Mouse (Mus musculus): ENCODE results near the gene Ralgps1.

Gene Ralgps1

GRCm38 (mm10) chr2:33249922-33250633 is 121.2 kb downstream of the Ralgps1 start:
- DNase-seq (ENCODE audit: low read depth in 2 of 2, low spot score in 2 of 2): no peak

GRCm38 (mm10) chr2:33248549-33248948 is 122.7 kb downstream of the Ralgps1 start:
- no peak for DNase-seq (ENCODE audit: low read depth in 2 of 2, low spot score in 2 of 2)

GRCm38 (mm10) chr2:33246841-33247240 is 124.4 kb downstream of the Ralgps1 start:
- DNase-seq (ENCODE audit: low read depth in 2 of 2, low spot score in 2 of 2): no peak

DNA sequence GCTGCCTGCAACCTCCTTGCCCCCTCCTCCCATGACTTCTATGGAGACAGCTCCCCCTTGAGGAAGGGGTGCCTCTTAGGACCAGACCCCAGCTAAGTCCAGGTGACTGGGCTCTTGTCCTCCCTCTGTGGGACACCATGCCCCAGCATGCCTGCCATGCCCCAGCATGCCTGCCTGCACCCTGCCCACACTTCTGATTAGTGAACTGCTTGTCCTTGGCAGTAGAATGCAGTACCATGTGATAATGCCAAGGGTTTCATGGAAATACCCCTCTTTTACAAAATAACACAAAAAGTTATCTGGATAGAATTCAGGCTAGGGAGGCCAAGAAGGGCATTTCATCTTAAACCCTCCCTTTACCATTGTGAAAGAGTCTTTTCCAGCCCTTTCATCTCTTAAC is 125.9 kb downstream of the Ralgps1 start:
- DNase-seq (ENCODE audit: low read depth in 2 of 2, low spot score in 2 of 2): no peak

DNA sequence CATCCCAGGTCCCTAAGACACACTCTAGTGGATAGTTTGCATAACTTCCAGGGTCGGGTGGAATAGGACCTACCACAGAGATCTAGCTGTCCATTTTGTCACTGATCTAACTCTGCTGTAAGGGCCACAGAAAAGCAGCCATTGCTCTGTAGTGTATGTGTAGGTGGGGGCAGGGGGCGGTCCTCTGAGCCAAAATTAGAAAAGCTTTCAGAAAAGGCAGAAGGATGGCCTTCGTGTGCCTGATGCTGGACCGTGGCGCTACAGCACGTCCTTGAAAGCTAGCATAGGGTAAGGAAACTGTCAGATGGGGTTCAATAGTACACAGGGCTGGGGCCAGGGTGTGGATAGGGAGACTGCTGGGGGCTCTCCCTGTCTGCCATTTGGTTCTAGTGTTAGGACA is 126.4 kb downstream of the Ralgps1 start:
- no peak for DNase-seq (ENCODE audit: low read depth in 2 of 2, low spot score in 2 of 2)

DNA sequence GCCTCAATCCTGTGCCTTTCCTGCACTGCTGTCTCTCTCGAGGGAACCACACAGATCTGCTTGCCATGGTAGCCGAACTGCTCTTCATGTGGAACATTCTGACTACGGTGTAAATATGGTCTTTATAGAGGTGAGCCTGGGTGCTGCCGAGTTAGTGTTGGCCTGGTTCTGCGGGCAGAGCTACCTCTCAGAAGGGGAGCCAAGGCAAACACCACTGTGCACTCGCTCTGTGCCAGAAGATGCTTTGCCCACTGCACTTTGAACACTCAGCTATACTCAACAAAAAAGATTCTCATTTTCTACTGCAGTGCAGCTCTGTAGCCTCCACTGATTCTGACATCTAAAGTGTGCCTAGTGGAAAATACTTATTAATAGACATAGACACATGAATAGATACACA is 133.7 kb downstream of the Ralgps1 start:
- DNase-seq (ENCODE audit: low read depth in 2 of 2, low spot score in 2 of 2): no peak

DNA sequence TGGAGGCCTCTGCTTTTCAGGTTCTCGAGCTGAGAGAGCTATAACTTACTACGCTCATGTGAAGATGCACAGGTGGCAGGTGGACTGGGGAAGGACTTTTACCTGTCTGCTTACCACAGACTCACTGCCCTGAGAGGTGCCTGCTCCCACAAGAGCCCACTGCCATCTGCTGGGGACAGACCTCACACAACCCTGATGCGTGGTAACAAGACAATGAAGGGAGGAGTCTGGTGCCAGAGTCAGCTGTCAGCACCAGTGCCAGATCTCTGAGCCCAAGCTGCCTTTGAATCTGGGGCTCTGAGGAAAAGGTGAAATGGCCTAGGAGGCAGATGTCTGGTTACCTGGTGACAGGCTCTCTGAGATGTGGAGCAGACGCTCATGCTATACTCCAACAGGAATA is 136.4 kb downstream of the Ralgps1 start:
- no peak for DNase-seq (ENCODE audit: low read depth in 2 of 2, low spot score in 2 of 2)

DNA sequence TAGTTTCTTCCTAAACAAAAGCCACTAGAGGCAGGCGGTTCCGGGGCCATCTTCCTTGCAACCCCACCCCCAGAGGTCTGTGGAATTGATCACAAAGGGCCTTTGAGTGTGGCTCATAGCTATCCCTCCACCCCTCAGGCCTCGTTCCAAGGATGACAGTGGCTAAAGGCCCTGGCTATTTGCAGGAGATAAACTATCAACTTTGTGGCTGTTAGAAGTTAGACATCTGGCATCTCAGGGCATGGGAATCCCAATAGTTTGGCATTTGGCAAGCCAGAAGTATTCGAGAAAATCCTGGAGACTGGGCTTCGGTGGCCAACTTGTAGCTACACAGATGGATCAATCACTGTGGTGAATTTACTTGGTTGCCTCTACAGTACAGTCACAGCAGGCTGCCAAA is 137.4 kb downstream of the Ralgps1 start:
- no peak for DNase-seq (ENCODE audit: low read depth in 2 of 2, low spot score in 2 of 2)

DNA sequence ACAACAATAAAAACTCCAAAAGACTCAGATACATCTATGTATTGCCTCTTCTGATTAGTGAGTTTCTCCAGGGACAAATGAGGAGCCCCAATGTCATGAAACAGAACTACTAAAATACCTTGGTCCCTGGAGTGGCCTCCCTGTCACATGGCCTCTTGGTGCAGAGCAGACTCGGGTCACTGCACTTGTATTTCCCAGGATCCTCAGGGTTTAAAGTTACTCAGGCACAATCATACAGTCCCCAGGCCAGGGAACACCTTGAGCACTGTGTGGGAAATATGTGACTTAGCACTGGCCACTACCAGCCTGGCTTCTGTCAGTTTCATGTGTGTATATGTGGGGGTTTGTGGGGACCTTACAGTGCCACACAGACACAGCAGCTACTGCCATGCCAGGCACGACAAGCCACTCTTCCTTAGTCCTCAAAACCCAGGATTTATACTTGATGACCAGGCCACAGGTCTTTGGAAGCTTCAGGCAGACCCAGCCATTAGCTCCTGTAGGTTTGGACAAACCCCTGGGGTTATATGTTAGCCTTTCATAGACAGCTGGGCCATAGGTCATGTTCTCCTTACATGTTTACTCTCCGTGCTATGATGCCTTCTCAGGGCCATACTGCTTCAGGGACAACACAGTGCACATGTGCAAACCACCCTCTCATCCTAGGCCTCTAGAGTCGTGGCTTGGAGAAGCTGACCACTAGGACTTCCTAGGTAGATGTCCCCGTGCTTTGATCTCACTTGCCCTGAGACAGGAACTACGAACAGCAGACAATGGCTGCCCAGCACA is 138.3 kb downstream of the Ralgps1 start:
- DNase-seq (ENCODE audit: low read depth in 2 of 2, low spot score in 2 of 2): no peak

- DNase-seq (ENCODE audit: low read depth in 2 of 2, low spot score in 2 of 2): no peak
Observed at GRCm38 (mm10) chr2:33231788-33232187, 139.5 kb downstream of the Ralgps1 start.

DNA sequence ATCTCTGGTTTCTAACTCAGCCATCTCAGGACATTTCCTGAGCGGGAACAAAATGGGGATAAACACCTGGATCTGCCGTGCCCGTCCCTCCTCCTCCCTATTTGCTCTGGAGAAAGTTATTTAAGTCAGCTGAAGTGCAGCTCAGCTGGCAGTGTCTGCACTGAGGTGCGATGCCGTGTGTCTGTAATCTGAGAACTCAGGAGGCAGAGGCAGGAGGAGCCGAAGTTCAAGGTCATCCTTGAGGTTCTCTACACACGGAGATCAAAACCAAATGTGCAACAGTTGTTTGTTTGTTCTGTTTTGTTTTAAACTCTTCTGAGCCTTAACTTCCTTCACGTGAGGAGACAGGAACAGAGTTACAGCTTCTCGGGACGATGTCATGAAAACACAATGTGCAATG is 140.6 kb downstream of the Ralgps1 start:
- DNase-seq (ENCODE audit: low read depth in 2 of 2, low spot score in 2 of 2): no peak

DNA sequence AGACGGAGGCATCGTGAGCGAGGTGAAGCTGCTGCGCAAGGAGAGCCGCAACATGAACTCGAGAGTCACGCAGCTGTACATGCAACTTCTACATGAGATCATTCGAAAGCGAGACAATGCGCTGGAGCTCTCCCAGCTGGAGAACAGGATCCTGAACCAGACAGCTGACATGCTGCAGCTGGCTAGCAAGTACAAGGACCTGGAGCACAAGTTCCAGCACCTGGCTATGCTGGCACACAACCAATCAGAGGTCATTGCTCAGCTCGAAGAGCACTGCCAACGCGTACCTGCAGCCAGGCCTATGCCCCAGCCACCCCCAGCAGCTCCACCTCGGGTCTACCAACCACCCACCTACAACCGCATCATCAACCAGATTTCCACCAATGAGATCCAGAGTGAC is 142.7 kb downstream of the Ralgps1 start:
- no peak for DNase-seq (ENCODE audit: low read depth in 2 of 2, low spot score in 2 of 2)

DNA sequence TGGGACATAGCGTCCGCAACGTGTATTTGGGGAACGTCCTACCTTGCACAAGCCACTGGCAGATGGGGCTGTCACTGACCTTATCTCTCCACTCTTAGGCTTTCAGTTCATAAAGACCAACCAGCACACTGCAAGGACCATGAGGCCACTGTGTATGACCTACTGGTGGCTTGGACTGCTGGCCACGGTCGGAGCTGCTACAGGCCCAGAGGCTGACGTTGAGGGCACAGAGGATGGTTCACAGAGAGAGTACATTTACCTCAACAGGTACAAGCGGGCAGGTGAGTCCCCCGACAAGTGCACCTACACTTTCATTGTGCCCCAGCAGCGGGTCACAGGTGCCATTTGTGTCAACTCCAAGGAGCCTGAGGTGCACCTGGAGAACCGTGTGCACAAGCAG is 143.2 kb downstream of the Ralgps1 start:
- no peak for DNase-seq (ENCODE audit: low read depth in 2 of 2, low spot score in 2 of 2)

GRCm38 (mm10) chr2:33225921-33226320 is 145.4 kb downstream of the Ralgps1 start:
- no peak for DNase-seq (ENCODE audit: low read depth in 2 of 2, low spot score in 2 of 2)

DNA sequence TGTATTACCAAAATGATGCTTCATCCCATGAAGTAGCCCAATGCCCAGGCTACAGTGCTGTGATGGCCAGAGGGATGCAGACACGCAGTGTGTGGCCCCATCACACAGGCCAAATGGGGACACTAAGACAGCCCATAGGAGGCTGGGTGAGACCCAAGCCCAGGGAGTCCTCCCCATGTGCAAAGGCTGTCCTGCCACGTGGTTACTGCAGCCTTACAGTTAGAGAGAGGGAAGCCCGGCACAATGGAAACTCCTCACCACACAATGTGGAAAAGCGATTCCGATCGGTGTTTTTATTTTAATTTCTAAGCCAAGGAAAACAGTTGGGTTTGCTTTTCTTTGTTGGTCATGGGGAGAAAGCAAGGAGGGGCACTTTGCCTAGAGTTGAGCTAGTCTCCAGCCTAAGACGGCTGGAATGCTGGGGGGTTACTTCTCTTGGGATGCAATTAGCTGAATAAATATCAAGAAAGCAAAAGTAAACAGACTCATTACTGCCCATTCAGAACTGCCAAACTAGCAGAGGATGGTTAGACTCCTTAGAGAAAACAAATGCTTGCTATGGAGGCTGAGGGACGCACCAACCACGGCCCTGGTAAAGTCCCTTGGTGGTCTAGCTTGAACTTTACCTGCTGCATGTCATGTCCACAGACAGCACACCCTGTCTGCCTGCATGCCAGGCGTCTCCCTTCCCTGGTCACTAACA is 147.5 kb downstream of the Ralgps1 start:
- DNase-seq (ENCODE audit: low read depth in 2 of 2, low spot score in 2 of 2): no peak

DNA sequence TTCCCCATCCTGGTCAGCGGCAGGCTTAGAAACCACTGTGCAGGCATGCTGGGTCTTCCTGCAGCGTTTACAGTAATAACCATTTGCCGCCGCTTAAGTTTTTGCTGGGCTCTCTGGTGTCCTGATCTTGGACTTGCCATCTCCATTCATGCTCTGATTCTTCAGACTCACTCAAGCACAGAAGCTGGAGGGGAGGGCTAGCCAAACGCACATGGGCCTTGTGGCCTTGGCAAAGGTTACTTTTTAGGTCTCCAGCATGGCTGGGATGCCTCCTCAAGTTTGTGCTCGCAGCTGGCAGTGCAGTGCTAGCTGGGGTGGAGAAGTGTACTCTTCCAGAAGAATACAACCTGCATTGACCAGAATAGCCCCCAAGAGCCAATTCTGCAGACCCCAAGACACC is 148.8 kb downstream of the Ralgps1 start:
- DNase-seq (ENCODE audit: low read depth in 2 of 2, low spot score in 2 of 2): no peak

DNA sequence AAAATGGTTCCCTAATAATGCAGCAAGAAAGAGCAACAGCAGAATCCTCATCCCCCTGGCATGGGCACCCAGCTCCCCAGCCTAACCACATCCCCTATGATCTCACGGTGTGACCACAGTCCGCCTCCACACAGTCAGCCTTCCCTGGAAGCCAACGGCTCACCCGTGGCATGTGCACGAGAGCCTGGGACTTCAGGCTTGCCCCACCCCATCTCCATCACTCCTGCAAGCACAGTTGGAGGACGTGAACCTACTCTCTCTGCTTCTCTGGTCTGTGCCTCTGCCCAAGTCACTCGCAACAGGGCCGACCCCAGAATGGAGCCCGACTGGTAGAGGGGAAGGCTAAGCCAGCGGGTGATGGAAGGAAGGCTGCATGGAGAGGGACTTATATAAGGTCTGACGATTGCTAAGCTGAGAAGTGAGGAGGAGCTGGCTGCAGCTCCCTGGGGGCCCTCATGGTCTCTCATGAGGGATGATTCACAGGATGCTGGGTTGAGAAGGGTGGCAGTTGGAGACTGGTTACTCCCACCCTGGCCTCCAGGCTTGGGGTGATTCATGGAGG is 149.9 kb downstream of the Ralgps1 start:
- DNase-seq (ENCODE audit: low read depth in 2 of 2, low spot score in 2 of 2): no peak

GRCm38 (mm10) chr2:33220674-33221338 is 150.5 kb downstream of the Ralgps1 start:
- no peak for DNase-seq (ENCODE audit: low read depth in 2 of 2, low spot score in 2 of 2)

GRCm38 (mm10) chr2:33220246-33220645 is 151.0 kb downstream of the Ralgps1 start:
- no peak for DNase-seq (ENCODE audit: low read depth in 2 of 2, low spot score in 2 of 2)

DNA sequence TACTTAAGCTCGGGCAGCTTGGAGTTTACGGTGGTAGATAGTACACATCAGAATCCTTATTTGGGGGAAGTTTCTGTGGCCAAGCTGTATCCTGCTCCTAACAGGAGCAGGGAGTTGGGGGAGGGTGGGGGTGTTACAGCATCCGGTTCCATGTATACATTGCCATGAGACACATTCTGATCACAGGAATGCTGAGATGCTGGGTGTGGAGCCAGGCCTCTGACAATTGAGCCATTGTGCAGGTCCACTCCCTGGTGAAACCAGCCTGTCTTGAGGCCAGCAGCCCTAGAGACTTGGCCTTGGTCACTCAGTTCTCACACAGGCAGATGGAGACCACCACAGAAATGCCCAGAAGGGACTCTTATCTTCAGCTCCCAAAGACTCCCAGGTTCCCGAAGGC is 151.6 kb downstream of the Ralgps1 start:
- DNase-seq (ENCODE audit: low read depth in 2 of 2, low spot score in 2 of 2): no peak

DNA sequence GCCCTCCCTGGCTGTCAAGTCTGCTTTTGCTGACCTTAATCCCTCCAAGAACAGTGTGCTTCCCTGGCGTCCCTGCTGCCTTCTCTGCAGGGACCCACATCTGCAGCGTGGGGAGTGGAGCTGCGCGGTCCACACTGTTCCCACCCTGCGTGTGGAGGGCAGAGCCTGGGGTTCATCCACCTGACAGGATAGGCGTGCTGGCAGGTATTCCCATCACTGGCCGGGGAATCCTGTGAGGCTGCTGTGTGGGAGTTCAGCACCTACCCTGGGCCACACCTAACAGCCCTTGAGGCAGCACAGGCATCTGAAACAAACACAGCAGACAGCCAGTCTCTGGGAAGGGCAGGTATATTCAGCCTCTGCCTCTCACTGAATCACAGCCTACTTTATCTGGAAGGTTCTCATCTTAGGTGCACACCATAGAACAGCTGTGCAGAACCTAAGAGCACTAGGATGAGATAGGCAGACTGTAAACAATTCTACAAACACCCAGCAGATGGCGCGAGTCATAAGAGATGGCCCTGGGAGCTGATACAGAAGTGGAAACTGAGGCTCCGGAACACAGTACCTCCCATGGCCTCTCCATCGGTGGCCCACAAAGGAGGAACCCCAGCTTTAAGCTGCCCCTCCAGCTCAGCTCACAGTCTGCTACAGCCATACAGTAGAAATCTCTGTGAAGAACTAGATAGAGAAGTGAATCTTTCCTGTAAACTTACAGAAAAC is 152.2 kb downstream of the Ralgps1 start:
- DNase-seq (ENCODE audit: low read depth in 2 of 2, low spot score in 2 of 2): no peak

Measured in CD8-positive naive resting alpha-beta T cell, adult 2 months (primary cell).